Mouse (Mus musculus) right cerebral cortex, postnatal 25 days (tissue): ENCODE data around the gene Ptrh2.
"Not testable (repeated sequence)": the region's sequence is repeated elsewhere in the genome, so short reads cannot be mapped to it uniquely, and the experiment has no call there.

Experiments
- DNase-seq: peaks from one replicate; pipeline ENCODE4 v3.0.0; 2022

The Ptrh2 gene

DNA sequence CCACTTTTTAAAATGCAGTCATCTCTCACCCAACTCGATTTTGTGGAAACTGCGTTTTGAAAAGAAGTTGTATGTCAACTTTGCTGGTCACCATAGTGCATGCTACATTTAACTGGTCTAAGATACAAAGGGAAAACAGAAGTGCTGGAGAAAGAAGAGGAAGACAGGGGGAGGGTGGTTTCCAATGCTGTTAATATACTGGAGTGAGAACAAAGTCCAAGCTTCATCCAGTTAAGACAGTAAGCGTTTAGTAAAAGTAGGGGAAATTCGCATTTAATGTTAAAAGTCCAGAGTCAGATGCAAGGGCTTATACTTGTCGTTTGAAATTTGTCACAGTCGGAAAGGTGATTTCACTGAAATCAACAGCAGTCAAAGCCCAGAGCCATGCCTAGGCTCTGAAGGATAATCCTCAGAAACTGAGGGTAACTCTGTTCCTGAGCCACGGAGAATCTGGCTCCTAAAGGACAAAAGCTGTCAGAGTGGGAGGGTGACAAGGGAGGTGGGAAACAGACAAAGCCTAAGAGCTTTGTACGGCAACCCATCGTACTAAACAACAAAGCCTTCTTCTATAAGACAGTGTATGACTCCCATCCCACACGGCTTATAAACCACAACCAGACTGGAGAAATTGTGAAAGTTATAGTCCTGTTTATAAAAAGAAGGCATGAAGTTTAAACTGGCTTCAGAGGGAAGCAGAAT lies 50.6 kb downstream of the Ptrh2 start:
- DNase-seq, result no peak

DNA sequence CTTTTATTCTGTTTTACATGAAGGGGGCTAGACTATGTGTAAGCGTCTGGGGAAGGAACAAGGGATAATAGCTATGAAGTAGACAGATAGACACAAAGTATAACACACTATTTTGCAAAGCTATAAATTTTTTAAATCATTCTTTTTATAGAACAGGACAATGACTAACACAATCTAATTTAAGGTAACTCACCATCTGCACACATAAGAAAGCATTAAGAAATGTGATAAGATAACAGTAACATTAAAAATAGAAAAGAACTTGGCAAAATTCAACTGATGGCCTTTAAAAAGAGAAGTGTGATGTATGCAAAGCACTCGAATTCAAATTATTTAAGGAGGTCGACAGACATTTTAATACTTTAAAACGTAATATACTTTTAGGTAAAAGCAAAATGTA lies 51.2 kb downstream of the Ptrh2 start:
- DNase-seq, result no peak

DNA sequence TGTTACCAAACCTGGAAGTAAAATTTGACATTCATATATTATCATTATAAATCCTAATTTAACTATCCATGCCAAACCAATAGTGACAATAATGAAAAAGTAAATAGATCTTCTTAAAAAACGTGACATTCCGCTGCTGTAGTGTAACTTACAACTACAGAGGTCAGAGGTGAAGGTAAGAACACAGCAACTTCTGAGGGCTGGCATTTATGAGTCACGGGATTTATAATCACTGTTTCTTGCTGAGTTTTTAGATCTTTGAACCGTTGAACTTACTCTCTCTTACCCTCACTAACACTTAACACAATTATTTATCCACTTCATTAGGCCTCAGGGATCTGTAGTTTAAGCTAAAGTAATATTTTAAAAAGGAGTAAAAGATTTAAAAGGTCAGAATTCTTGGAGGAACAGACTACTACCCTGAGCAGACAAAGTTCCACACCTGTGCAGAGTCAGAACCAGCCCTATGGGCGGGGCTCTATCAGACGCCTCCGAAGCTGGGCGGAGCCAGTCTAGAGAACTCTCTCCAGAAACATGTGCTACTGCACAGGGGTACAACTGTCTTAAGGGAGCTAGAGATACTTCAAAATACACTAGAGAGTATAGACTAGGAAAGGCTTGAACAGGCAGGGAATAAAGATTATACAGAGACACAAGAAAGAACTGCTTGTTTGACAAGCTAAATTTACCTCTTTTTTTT lies 53.7 kb downstream of the Ptrh2 start:
- DNase-seq, result no peak

DNA sequence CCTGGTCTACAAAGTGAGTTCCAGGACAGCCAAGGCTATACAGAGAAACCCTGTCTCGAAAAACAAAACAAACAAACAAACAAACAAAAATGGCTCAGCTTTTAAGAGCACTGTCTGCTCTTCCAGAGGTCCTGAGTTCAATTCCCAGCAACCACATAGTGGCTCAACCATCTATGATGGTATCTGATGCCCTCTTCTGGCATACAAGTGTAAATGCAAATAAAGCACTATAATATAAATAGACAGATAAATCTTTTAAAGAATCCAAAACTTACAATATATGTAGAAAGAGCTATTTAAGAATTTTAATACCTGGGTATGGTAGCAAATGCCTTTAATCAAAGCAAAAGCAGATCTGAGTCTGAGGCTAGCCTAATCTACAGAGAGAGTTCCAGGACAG lies 54.5 kb downstream of the Ptrh2 start:
- not testable (repeated sequence) for DNase-seq

DNA sequence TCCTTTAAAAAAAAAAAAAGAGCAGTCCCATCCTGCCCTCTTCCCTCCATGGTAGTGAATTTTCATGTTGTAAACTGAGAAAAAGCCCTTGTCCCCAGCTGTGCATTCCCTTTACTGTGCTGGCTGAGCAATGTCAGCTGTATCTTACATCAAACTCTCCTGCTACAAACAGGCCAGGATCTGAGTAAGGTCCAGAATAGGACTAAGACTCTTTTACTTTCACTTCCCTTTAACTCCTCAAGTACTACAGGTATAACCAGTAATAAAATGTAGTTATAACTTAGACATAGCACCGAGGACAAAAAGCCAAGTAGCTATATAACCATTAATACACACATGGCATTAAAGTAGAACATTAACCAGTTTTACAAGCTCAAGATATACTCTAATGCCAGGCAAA lies 55.2 kb downstream of the Ptrh2 start:
- DNase-seq, result no peak

DNA sequence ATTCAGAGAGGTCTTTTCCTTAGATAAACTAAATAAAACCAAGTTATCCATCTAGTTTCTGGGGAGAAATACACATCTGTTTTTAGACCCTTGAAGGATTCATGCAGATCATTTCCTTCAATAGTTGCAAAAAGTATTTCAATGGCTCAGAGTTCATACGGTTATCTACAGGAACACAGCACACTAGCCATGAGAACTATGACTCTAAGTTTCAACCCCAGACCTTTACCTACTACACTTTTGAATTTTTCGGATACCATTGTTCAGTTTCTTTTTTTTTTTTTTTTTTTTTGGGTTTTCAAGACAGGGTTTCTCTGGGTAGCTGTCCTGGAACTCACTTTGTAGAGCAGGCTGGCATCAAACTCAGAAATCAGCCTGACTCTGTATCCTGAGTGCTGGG lies 55.7 kb downstream of the Ptrh2 start:
- DNase-seq, result no peak

DNA sequence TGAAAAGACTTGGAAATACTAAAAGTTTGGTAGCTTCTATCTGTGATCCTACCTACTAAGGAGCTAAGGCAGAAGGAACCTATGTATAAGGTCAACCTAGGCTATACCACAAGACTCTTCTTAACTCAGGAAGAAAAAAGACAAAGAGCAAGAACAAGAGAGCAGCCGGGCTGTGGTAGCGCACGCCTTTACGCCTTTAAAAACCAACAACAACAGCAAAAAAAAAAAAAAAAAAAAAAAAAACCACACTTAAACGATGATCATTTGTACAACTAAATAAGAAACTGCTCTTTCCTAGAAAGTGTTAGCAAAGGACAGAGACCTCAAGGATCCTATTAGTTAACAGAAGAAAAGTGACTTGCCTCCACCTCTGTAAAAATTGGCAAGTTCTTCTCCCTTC lies 57.7 kb downstream of the Ptrh2 start:
- DNase-seq, result no peak
